Mouse (Mus musculus): Measurements from ENCODE around the gene Cenpn. TPM values are rescaled to one million over a fixed set of nuclear protein-coding genes. Genes with fewer than 3 reads are reported as not detected.

The Cenpn gene
- polyA plus RNA-seq (2015; fragmentation: Nextera tagmentation; extraction: Ambion mirVana): 27.9 and 28.1 TPM in 2 replicates

DNA sequence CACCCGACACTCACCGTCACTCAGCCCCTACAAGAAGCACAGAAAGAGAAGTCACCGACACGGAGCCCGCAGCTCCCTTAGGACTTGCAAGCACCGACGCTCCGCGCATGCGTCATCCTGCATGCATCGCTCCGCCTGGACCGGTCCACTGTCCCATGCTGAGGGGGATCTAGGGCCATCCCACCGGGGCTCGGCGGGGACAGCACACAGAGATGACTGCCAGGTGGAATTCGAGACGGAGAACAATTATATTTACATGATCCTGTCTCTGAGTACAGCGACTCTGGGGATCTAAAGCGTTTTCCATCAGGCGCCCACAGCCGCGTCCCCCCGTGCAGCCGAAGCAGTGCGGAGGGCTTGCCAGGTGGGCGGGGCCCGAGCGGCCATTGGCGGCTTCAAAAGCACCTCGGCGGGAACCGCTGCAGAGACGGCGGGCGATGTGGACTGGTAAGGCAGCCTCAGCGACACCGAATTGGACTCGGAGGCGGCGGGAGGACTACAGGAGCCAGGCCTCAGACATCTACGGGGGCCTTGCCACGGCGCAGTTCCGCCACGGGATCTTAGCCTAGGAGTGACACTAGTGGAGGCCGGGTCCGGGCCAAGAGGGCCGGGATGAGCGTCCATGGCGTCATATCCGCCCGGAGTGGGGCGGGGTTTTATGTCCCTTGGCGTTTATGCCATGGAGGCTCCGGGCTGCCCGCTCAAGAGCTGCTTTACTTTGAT is at the start of gene Cenpn, which contains the start of gene Cmc2:
TSS of gene Cenpn (plus strand) at position 394 of the 723 bp plus-strand sequence.
TSS of gene Cmc2 (minus strand) at position 119 of the 723 bp plus-strand sequence.
- under 1% methylated on average over 57 of the region's 57 CpGs for WGBS
- H3K4me1 ChIP-seq (ENCODE audit: control insufficient read depth, insufficient read depth, low read length): peaks cover 8% of the 10 kb centered on the region

DNA sequence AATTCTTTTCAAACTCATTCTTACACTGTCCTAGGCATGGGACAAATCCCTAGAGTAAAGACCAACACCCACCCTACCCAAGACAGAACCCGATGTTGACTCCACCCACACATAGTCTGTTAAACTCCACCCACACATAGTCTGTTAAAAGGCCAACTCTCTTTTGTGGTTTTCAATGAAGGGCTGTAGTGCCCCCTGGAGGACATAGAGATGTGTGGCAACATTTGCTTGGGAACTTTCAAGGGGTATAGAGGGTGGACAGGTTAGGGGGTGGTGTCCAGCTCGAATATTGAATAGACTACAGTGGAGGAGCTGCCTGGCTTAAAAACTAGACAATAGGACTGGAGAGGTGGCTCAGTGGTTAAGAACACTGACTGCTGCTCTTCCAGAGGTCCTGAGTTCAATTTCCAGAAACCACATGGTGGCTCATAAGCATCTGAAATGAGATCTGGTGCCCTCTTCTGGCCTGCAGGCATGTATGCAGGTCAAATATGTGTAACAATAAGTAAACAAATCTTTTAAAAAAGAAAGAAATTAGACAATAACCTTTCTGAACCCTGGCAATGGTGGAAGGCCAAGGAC is 48.7 kb upstream of the Cenpn start:
- no peaks in the 10 kb centered on the region for H3K36me3 ChIP-seq (ENCODE audit: control insufficient read depth, insufficient read depth, low read length)
- H3K9me3 ChIP-seq (replicated peaks; ENCODE audit: control insufficient read depth, low read length): no peaks in the 10 kb centered on the region; the same call in 1 of the 2 replicates
- H3K4me3 ChIP-seq (replicated peaks; ENCODE audit: low read length): no peak overlapping the region
- no peaks in the 10 kb centered on the region for H3K4me1 ChIP-seq (ENCODE audit: control insufficient read depth, insufficient read depth, low read length)
- H3K27ac ChIP-seq (ENCODE audit: low read length): no peak overlapping the region
- 72% methylated on average over 2 of the region's 2 CpGs for WGBS
- no peak overlapping the region for H3K9ac ChIP-seq (ENCODE audit: low read length)
- H3K27me3 ChIP-seq (ENCODE audit: control insufficient read depth, insufficient read depth, low read length): no peaks in the 10 kb centered on the region
- ATAC-seq (ENCODE audit: insufficient read depth, low FRiP score): no peak
- H3K4me2 ChIP-seq (ENCODE audit: low read depth, low read length): no peak overlapping the region

More for the DNA sequence above, at the start of gene Cenpn, which contains the start of gene Cmc2:
- Histone ChIP-seq H3K9me3 (replicated peaks; ENCODE audit: control insufficient read depth, low read length) (no peaks in the 10 kb centered on the region), H3K27me3 (ENCODE audit: control insufficient read depth, insufficient read depth, low read length) (no peaks in the 10 kb centered on the region), H3K4me3 (replicated peaks; ENCODE audit: low read length) (peak within 1 kb of the TSS; percentile 84), H3K27ac (ENCODE audit: low read length) (peak within 1 kb of the TSS; percentile 78), H3K9ac (ENCODE audit: low read length) (peak within 1 kb of the TSS; percentile 85), H3K36me3 (ENCODE audit: control insufficient read depth, insufficient read depth, low read length) (no peaks in the 10 kb centered on the region), H3K4me2 (ENCODE audit: low read depth, low read length) (peak within 1 kb of the TSS; percentile 56)
- ATAC-seq (ENCODE audit: insufficient read depth, low FRiP score): peak; percentile 96

DNA sequence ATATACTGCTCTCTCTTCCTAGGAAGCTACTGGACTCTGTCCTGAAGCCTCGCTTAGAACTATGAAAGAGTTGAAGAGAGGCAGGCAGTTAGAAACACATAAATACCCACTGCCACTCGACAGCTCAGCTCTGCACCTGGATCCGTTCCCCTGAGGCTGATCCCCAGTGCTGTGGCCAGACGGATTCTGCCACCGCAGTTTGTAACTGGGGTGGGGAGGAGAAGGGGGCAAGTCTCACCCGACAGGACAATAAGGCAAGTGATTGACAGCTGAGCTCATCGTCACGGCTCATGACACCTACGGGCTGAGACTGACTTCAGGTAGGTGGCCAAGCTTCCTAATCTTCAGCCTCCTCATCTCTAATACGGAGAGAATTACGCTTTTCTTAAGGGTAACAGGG is 47.9 kb upstream of the Cenpn start:
- Histone ChIP-seq H3K9ac (ENCODE audit: low read length) (no peak overlapping the region), H3K4me1 (ENCODE audit: control insufficient read depth, insufficient read depth, low read length) (no peaks in the 10 kb centered on the region), H3K27ac (ENCODE audit: low read length) (no peak overlapping the region), H3K36me3 (ENCODE audit: control insufficient read depth, insufficient read depth, low read length) (no peaks in the 10 kb centered on the region), H3K27me3 (ENCODE audit: control insufficient read depth, insufficient read depth, low read length) (no peaks in the 10 kb centered on the region), H3K9me3 (replicated peaks; ENCODE audit: control insufficient read depth, low read length) (no peaks in the 10 kb centered on the region; the same call in 1 of the 2 replicates), H3K4me2 (ENCODE audit: low read depth, low read length) (no peak overlapping the region), H3K4me3 (replicated peaks; ENCODE audit: low read length) (no peak overlapping the region)
- 72% methylated on average over 11 of the region's 11 CpGs for WGBS
- no peak for ATAC-seq (ENCODE audit: insufficient read depth, low FRiP score)

DNA sequence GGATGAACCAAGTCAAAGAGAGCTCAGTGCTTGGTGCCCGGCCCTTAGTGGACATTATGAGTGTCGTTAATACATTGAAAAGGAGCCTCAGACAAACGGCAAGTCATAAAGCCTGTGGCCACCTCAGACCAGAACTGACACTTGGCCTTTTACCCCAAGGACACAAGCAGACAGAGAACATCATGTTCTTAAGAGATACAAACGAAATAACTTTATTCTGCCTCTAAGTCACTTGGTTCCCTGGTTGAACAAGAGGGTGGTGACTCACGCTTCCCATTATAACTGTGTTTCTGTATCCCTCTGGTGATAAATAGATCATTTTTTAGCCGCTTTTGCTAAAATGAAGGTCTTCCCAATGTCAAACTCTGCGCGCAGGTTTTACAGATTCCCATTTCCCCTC is 47.5 kb upstream of the Cenpn start:
- H3K9me3 ChIP-seq (replicated peaks; ENCODE audit: control insufficient read depth, low read length): no peaks in the 10 kb centered on the region; the same call in 1 of the 2 replicates
- no peak overlapping the region for H3K9ac ChIP-seq (ENCODE audit: low read length)

DNA sequence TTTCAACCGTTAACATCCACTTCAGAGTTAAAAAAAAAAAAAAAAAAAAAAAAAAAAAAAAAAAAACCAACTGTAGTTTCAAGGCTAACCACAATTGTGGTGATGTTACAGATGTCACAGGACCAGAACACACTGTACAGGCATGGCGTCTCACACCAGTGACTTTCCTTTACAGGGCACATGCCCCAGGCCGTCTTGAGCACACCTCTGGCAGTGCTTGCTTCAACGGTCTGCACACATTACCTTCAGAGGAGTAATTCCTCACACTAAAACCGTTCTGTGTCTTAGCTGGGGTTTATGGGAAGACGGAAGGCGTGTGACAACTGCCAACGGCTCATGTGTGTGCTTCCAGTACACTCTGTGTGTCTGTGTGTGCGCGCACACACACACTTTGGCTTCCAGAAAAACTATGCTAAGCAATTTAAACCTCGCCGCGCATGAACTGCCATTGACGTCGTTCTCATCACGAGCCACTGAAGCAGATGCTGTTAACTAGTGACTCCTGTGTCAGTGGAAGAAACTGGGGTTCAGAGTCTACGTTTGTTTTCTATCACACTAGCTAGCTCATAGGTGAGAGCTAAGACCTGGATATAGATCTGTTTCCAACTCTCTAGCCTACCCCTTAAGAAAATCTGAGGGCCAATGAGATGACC is 45.6 kb upstream of the Cenpn start:
- no peak for ATAC-seq (ENCODE audit: insufficient read depth, low FRiP score)
- H3K27me3 ChIP-seq (ENCODE audit: control insufficient read depth, insufficient read depth, low read length): no peaks in the 10 kb centered on the region
- H3K4me2 ChIP-seq (ENCODE audit: low read depth, low read length): no peak overlapping the region
- H3K4me1 ChIP-seq (ENCODE audit: control insufficient read depth, insufficient read depth, low read length): no peaks in the 10 kb centered on the region
- H3K36me3 ChIP-seq (ENCODE audit: control insufficient read depth, insufficient read depth, low read length): no peaks in the 10 kb centered on the region
- no peak overlapping the region for H3K4me3 ChIP-seq (replicated peaks; ENCODE audit: low read length)
- 85% methylated on average over 17 of the region's 17 CpGs for WGBS
- no peaks in the 10 kb centered on the region; the same call in 1 of the 2 replicates for H3K9me3 ChIP-seq (replicated peaks; ENCODE audit: control insufficient read depth, low read length)
- H3K9ac ChIP-seq (ENCODE audit: low read length): no peak overlapping the region
- no peak overlapping the region for H3K27ac ChIP-seq (ENCODE audit: low read length)

More for the DNA sequence above, 47.5 kb upstream of the Cenpn start:
- 80% methylated on average over 8 of the region's 8 CpGs for WGBS
- H3K4me2 ChIP-seq (ENCODE audit: low read depth, low read length): no peak overlapping the region
- no peak overlapping the region for H3K4me3 ChIP-seq (replicated peaks; ENCODE audit: low read length)
- H3K27me3 ChIP-seq (ENCODE audit: control insufficient read depth, insufficient read depth, low read length): no peaks in the 10 kb centered on the region
- no peaks in the 10 kb centered on the region for H3K4me1 ChIP-seq (ENCODE audit: control insufficient read depth, insufficient read depth, low read length)
- H3K36me3 ChIP-seq (ENCODE audit: control insufficient read depth, insufficient read depth, low read length): no peaks in the 10 kb centered on the region
- no peak overlapping the region for H3K27ac ChIP-seq (ENCODE audit: low read length)
- no peak for ATAC-seq (ENCODE audit: insufficient read depth, low FRiP score)

DNA sequence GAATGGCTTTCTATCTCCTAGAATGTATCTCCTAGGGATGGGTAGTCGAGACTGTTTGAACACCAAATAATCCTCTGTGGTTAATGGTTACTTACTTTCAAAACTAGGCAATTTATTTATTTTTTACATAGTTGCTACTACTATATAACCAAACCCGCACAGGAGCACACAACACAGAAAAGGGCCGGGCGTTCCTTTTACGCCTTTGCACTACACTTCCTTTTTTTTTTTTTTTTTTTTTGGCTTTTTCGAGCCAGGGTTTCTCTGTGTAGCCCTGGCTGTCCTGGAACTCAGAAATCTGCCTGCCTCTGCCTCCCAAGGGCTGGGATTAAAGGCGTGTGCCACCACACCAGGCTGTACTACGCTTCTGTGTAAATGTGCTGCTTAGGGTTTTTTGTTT is 40.1 kb upstream of the Cenpn start:
- Histone ChIP-seq H3K9ac (ENCODE audit: low read length) (no peak overlapping the region), H3K27me3 (ENCODE audit: control insufficient read depth, insufficient read depth, low read length) (no peaks in the 10 kb centered on the region), H3K4me3 (replicated peaks; ENCODE audit: low read length) (no peak overlapping the region), H3K4me2 (ENCODE audit: low read depth, low read length) (no peak overlapping the region), H3K4me1 (ENCODE audit: control insufficient read depth, insufficient read depth, low read length) (no peaks in the 10 kb centered on the region), H3K36me3 (ENCODE audit: control insufficient read depth, insufficient read depth, low read length) (no peaks in the 10 kb centered on the region), H3K27ac (ENCODE audit: low read length) (no peak overlapping the region), H3K9me3 (replicated peaks; ENCODE audit: control insufficient read depth, low read length) (peaks cover 3% of the 10 kb centered on the region; the same call in 1 of the 2 replicates)
- ATAC-seq (ENCODE audit: insufficient read depth, low FRiP score): no peak
- WGBS: 86% methylated on average over 8 of the region's 8 CpGs

DNA sequence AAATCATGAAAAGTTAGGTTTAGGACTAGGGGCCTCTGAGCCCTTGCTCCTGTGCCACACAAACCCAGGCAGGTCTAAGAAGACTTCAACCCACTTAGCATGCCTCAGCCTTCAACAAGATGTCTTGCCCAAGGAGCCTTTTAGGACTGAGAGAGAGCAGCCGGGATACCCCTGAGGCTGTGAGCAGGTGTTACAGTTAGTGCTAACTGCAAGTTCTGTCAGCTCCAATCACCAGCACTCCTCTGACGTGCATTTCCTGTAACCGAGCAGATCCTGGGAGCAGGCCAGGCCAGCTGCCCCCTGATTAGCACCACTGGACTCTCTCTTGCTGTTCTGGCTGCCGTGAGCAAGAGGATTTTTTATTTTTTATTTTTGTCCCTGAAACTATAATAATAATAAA is 33.7 kb upstream of the Cenpn start:
- no peak for ATAC-seq (ENCODE audit: insufficient read depth, low FRiP score)
- Histone ChIP-seq H3K4me3 (replicated peaks; ENCODE audit: low read length) (no peak overlapping the region), H3K36me3 (ENCODE audit: control insufficient read depth, insufficient read depth, low read length) (no peaks in the 10 kb centered on the region), H3K27me3 (ENCODE audit: control insufficient read depth, insufficient read depth, low read length) (no peaks in the 10 kb centered on the region), H3K4me1 (ENCODE audit: control insufficient read depth, insufficient read depth, low read length) (no peaks in the 10 kb centered on the region), H3K4me2 (ENCODE audit: low read depth, low read length) (no peak overlapping the region), H3K9ac (ENCODE audit: low read length) (no peak overlapping the region), H3K27ac (ENCODE audit: low read length) (no peak overlapping the region), H3K9me3 (replicated peaks; ENCODE audit: control insufficient read depth, low read length) (0 out of 2 replicates have a peak, but pooled peaks cover 3% of the 10 kb centered on the region)
- 63% methylated on average over 4 of the region's 4 CpGs for WGBS

DNA sequence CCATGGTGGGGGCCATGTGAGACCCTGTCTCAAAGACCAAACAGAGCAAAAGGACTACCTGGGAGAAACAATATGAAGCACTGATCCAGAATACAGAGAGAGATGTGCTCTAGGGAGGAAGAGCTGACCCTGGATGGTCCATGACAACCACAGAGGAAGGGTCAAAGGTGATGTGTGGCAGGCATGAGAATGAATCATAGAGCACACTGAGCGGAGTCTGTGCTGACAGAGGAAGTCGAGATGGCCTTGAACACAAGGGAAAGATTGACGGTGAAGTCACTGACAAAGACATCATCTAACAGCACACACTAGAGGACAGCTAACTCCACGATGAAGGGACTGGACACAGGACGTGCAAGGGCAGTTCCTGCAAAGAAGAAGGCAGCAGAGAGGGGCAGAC is 30.1 kb upstream of the Cenpn start:
- Histone ChIP-seq H3K36me3 (ENCODE audit: control insufficient read depth, insufficient read depth, low read length) (0 out of 2 replicates have a peak, but pooled peaks cover 3% of the 10 kb centered on the region), H3K4me3 (replicated peaks; ENCODE audit: low read length) (no peak overlapping the region), H3K9ac (ENCODE audit: low read length) (no peak overlapping the region), H3K27me3 (ENCODE audit: control insufficient read depth, insufficient read depth, low read length) (no peaks in the 10 kb centered on the region), H3K4me1 (ENCODE audit: control insufficient read depth, insufficient read depth, low read length) (no peaks in the 10 kb centered on the region), H3K27ac (ENCODE audit: low read length) (no peak overlapping the region), H3K4me2 (ENCODE audit: low read depth, low read length) (no peak overlapping the region), H3K9me3 (replicated peaks; ENCODE audit: control insufficient read depth, low read length) (0 out of 2 replicates have a peak, but pooled peaks cover 4% of the 10 kb centered on the region)
- 90% methylated on average over 5 of the region's 5 CpGs for WGBS
- ATAC-seq (ENCODE audit: insufficient read depth, low FRiP score): no peak

DNA sequence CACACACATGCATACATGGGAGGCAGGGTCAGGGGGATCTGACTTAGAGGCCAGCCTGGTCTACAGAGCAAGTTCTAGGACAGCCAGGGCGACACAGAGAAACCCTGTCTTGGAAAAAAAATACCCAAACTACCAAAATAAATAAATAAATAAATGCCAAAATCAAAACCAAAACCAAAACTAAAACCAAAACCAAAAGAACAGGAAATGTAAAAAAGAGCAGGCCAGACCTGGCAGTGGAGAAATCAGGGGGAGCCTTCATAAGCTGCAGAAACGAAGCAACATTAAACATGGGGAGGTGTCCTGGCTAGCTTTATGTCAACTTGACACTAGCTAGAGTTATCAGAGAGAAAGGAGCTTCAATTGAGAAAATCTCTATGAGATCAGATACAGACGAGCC is 29.4 kb upstream of the Cenpn start:
- H3K4me1 ChIP-seq (ENCODE audit: control insufficient read depth, insufficient read depth, low read length): no peaks in the 10 kb centered on the region
- WGBS: 84% methylated on average over 3 of the region's 3 CpGs
- H3K4me3 ChIP-seq (replicated peaks; ENCODE audit: low read length): no peak overlapping the region
- no peak for ATAC-seq (ENCODE audit: insufficient read depth, low FRiP score)
- no peak overlapping the region for H3K9ac ChIP-seq (ENCODE audit: low read length)
- 0 out of 2 replicates have a peak, but pooled peaks cover 4% of the 10 kb centered on the region for H3K9me3 ChIP-seq (replicated peaks; ENCODE audit: control insufficient read depth, low read length)
- no peak overlapping the region for H3K4me2 ChIP-seq (ENCODE audit: low read depth, low read length)
- no peaks in the 10 kb centered on the region for H3K27me3 ChIP-seq (ENCODE audit: control insufficient read depth, insufficient read depth, low read length)
- 0 out of 2 replicates have a peak, but pooled peaks cover 3% of the 10 kb centered on the region for H3K36me3 ChIP-seq (ENCODE audit: control insufficient read depth, insufficient read depth, low read length)
- no peak overlapping the region for H3K27ac ChIP-seq (ENCODE audit: low read length)

Measured in stomach, embryonic 16.5 days (tissue).